Mouse (Mus musculus) heart, embryonic 12.5 days (tissue): ENCODE data around the gene Olfr1344. TPM values are rescaled to one million over a fixed set of nuclear protein-coding genes. Genes with fewer than 3 reads are reported as not detected.
"Not testable (repeated sequence)": the region's sequence is repeated elsewhere in the genome, so short reads cannot be mapped to it uniquely, and the experiment has no call there.

ENCODE experiments used
- ATAC-seq: fragments of 200-750 bp; cut with Nextera tagmentation; 2 replicates; pipeline ENCODE4 v1.8.0; 2017; ENCODE audit warnings: moderate TSS enrichment, moderate library complexity; ENCODE audit not compliant: insufficient number of reproducible peaks, low FRiP score
- H3K27ac ChIP-seq: fragments of 300-500 bp; sonication (generic); 2 replicates; pipeline ENCODE4 v1.5.1; 2016; ENCODE audit warnings: mild to moderate bottlenecking, moderate library complexity; ENCODE audit not compliant: poor library complexity, severe bottlenecking
- H3K27me3 ChIP-seq: fragments of 300-500 bp; sonication (generic); replicated peaks from 2 replicates; pipeline ENCODE4 v1.6.1; 2016; ENCODE audit warnings: mild to moderate bottlenecking, moderate library complexity
- H3K36me3 ChIP-seq: fragments of 300-500 bp; sonication (generic); 2 replicates; pipeline ENCODE4 v1.6.1; 2016; ENCODE audit warnings: mild to moderate bottlenecking, moderate library complexity
- H3K4me1 ChIP-seq: fragments of 300-500 bp; sonication (generic); replicated peaks from 2 replicates; pipeline ENCODE4 v1.6.1; 2016; ENCODE audit warnings: mild to moderate bottlenecking
- H3K4me2 ChIP-seq: fragments of 300-500 bp; sonication (generic); 2 replicates; pipeline ENCODE4 v1.6.1; 2016; ENCODE audit warnings: mild to moderate bottlenecking, moderate library complexity
- H3K4me3 ChIP-seq: fragments of 300-500 bp; sonication (generic); 2 replicates; pipeline ENCODE4 v1.5.1; 2016; ENCODE audit warnings: mild to moderate bottlenecking
- H3K9ac ChIP-seq: fragments of 300-500 bp; sonication (generic); 2 replicates; pipeline ENCODE4 v1.6.1; 2016; ENCODE audit warnings: mild to moderate bottlenecking, moderate library complexity
- H3K9me3 ChIP-seq: fragments of 300-500 bp; sonication (generic); replicated peaks from 2 replicates; pipeline ENCODE4 v1.6.1; 2016; ENCODE audit warnings: mild to moderate bottlenecking, moderate library complexity
- WGBS: fragments of 180-500 bp; shearing (Covaris S2); methylation state at CpG from one replicate; pipeline ENCODE4 v1.1.7; 2016; 5-methylcytosine and 5-hydroxymethylcytosine counted together
- polyA plus RNA-seq: library from polyadenylated mRNA; unstranded; fragments of >200 nt; fragmentation: Nextera tagmentation; extraction: Ambion mirVana; gene quantifications from 2 replicates; pipeline ENCODE4 v1.2.1, GENCODE M21; 2016

Olfr1344 gene
- polyA plus RNA-seq, 1 experiment from 2014 or later = not detected

DNA sequence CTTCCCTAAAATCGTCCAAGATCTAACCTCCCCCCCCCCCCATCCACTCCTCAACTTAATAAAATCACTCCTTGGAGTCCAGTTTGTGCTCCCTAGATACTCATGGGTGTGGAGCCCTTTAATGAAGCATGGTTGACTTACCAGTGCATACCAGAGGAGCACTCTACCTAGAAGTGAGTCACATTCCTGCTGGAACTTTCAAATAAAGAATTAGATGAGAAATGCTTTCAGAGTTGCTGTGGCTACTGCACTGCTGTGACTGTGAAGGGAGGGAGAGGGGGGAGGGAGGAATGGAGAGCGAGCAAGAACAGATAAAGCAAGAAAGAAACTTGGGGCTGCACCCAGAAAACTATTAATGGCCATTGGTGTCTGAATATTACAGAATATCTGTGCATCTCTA, 2.7 kb downstream of the Olfr1344 start:
- H3K27ac ChIP-seq = no peak overlapping the region
- no peak overlapping the region for H3K9ac ChIP-seq
- 52% methylated on average over 2 of the region's 2 CpGs for WGBS
- H3K4me2 ChIP-seq = no peak overlapping the region
- no peaks in the 10 kb centered on the region for H3K4me1 ChIP-seq
- no peaks in the 10 kb centered on the region for H3K27me3 ChIP-seq
- H3K36me3 ChIP-seq = no peaks in the 10 kb centered on the region
- ATAC-seq = no peak
- peaks cover 11% of the 10 kb centered on the region; the same call in 1 of the 2 replicates for H3K9me3 ChIP-seq
- H3K4me3 ChIP-seq = no peak overlapping the region

- H3K4me1 ChIP-seq = no peaks in the 10 kb centered on the region
- WGBS = 79% methylated on average over 5 of the region's 5 CpGs
- no peaks in the 10 kb centered on the region for H3K27me3 ChIP-seq
- peaks cover 26% of the 10 kb centered on the region for H3K9me3 ChIP-seq
- H3K36me3 ChIP-seq = no peaks in the 10 kb centered on the region
- H3K4me2 ChIP-seq = no peak overlapping the region
- ATAC-seq = no peak
- no peak overlapping the region for H3K9ac ChIP-seq
- H3K27ac ChIP-seq = no peak overlapping the region
- no peak overlapping the region for H3K4me3 ChIP-seq
Observed at GRCm38 (mm10) chr7:6447771-6448170, 9.3 kb downstream of the Olfr1344 start.

DNA sequence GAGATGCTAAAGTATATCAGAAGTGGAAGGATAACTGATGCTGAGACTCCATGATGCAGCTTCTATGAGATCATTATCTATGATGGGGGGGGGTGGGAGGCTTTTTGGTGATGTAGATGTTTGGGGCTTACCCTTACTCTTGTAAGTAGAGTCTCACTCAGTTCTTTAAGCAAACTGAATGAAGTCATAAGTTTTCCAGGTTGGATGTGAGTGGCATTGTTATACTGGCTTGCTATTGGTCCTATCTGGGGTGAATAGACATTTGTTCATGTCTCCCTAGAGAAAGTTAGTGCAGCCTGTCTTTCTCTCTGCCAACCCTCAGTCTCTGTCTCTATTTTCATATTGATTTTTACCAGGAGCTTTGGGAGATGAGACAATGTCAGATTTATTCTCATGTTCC, 17.4 kb downstream of the Olfr1344 start, which contains the start of gene Olfr1336:
Gene Olfr1336, plus strand, starts transcription at position 301 of the 400 bp plus-strand sequence.
- H3K9ac ChIP-seq = no peak within 1 kb of the TSS
- H3K27me3 ChIP-seq = no peaks in the 10 kb centered on the region
- no peak for ATAC-seq
- no peak within 1 kb of the TSS for H3K27ac ChIP-seq
- peaks cover 11% of the 10 kb centered on the region for H3K9me3 ChIP-seq
- H3K36me3 ChIP-seq = no peaks in the 10 kb centered on the region
- no peaks in the 10 kb centered on the region for H3K4me1 ChIP-seq
- no peak within 1 kb of the TSS for H3K4me2 ChIP-seq
- no peak within 1 kb of the TSS for H3K4me3 ChIP-seq

DNA sequence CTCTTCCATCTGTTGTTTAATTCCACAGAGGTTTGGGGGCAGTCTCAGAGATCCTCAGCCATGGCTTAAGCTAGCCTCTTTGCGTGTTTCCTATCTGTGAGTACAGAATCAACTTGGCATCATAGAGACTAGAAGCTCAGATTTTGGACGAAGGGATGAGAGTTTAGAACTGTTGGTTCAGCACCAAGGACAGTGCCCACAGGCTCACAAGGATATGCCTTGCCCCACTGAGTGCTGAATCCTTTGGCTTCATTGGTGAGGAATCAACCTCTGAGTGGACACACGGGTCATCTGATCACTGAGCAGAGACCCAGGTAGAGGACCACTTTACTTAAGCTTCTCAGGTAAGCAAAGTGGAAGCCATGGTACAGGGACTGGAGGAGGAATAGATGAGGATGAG, 17.9 kb downstream of the Olfr1344 start:
- 44% methylated on average over 3 of the region's 3 CpGs for WGBS
- H3K4me2 ChIP-seq = no peak overlapping the region

DNA sequence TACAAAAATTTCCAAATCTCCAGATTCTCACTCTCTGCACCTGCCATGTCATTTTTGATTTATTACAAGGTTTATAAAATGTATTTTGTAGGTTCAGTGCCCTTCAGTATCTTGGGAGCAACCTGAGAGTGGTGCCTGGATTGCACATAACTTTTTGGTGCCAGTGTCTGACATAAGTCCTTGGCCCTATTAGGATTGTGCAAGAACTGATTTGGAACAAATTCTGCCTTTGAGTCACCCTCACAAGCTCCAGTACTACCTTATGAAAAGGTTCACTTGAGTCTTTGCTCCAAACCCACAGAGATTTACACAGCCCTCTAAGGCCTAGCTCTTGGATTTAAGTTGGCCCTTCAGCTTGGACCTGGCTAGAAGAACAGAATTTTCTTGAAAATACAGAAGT, 28.5 kb downstream of the Olfr1344 start, which contains the start of gene Olfr1346:
Gene Olfr1346, plus strand, starts transcription at position 151 of the 400 bp plus-strand sequence.
- no peak for ATAC-seq
- H3K9ac ChIP-seq = no peak within 1 kb of the TSS
- 0 out of 2 replicates have a peak, but pooled peaks cover 5% of the 10 kb centered on the region for H3K9me3 ChIP-seq
- H3K4me3 ChIP-seq = no peak within 1 kb of the TSS
- no peak within 1 kb of the TSS for H3K27ac ChIP-seq
- no peak within 1 kb of the TSS for H3K4me2 ChIP-seq
- H3K27me3 ChIP-seq = no peaks in the 10 kb centered on the region
- H3K4me1 ChIP-seq = no peaks in the 10 kb centered on the region
- no peaks in the 10 kb centered on the region for H3K36me3 ChIP-seq

More for the DNA sequence above, 17.9 kb downstream of the Olfr1344 start:
- Histone ChIP-seq H3K4me3 (no peak overlapping the region), H3K9ac (no peak overlapping the region), H3K27ac (no peak overlapping the region), H3K9me3 (peaks cover 15% of the 10 kb centered on the region), H3K27me3 (no peaks in the 10 kb centered on the region), H3K36me3 (no peaks in the 10 kb centered on the region), H3K4me1 (no peaks in the 10 kb centered on the region)
- ATAC-seq = no peak

GRCm38 (mm10) chr7:6477633-6478032, 39.1 kb downstream of the Olfr1344 start:
- 57% methylated on average over 2 of the region's 2 CpGs for WGBS
- not testable (repeated sequence) for H3K4me2 ChIP-seq, ATAC-seq, H3K4me3 ChIP-seq, H3K4me1 ChIP-seq, H3K27me3 ChIP-seq, H3K27ac ChIP-seq, H3K36me3 ChIP-seq, H3K9ac ChIP-seq
- H3K9me3 ChIP-seq = peaks cover 25% of the 10 kb centered on the region

DNA sequence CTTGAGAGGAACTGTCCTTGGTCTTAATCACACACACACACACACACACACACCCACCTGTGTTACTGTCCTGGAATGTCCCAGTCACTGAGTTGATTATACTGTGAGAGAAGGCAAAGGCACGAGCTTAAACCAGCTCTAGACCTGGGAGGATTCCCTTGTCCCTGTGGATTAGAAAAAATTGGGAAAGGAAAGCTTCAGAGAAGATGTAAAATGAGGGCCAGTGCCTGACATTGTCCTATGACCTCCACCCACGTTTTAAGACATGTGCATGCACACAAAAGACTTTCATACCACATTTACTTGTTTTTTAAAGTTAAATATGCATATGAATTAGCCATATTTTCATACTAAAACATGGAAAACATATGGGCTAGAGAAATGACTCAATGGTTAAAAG, 48.4 kb downstream of the Olfr1344 start, which contains the start of gene Olfr5:
Gene Olfr5, minus strand, starts transcription at position 101 of the 400 bp plus-strand sequence.
- 17% methylated on average over 2 of the region's 2 CpGs for WGBS
- no peaks in the 10 kb centered on the region for H3K4me1 ChIP-seq
- H3K27me3 ChIP-seq = no peaks in the 10 kb centered on the region
- ATAC-seq = no peak
- H3K27ac ChIP-seq = no peak within 1 kb of the TSS
- no peaks in the 10 kb centered on the region for H3K36me3 ChIP-seq
- H3K9ac ChIP-seq = no peak within 1 kb of the TSS
- H3K4me2 ChIP-seq = no peak within 1 kb of the TSS
- peaks cover 23% of the 10 kb centered on the region; the same call in 1 of the 2 replicates for H3K9me3 ChIP-seq
- no peak within 1 kb of the TSS for H3K4me3 ChIP-seq

Other genes with a start within 250 kb of the Olfr1344 start
- not detected in 2 replicates for gene Galp, start 241.6 kb upstream of the Olfr1344 start, polyA plus RNA-seq
- not detected in 2 replicates for gene Zscan5b, start 216.4 kb upstream of the Olfr1344 start, polyA plus RNA-seq
- gene Epp13, start 186.0 kb upstream of the Olfr1344 start, polyA plus RNA-seq = not detected in 2 replicates
- gene Zfp667, start 152.1 kb upstream of the Olfr1344 start, polyA plus RNA-seq = 3.7 and 4.2 TPM in 2 replicates
- 4.3 and 4.8 TPM in 2 replicates for gene Zfp583, start 107.4 kb upstream of the Olfr1344 start, polyA plus RNA-seq
- 1.1 and 1.6 TPM in 2 replicates for gene Gm3854, start 94.9 kb upstream of the Olfr1344 start, polyA plus RNA-seq
- gene Zfp78, start 75.4 kb upstream of the Olfr1344 start, polyA plus RNA-seq = 1.2 and 1.4 TPM in 2 replicates
- 7.3 and 10.7 TPM in 2 replicates for gene Zfp28, start 55.4 kb upstream of the Olfr1344 start, polyA plus RNA-seq
- 0.15 and 0.39 TPM in 2 replicates for gene Smim17, start 40.0 kb upstream of the Olfr1344 start, polyA plus RNA-seq
- not detected in 2 replicates for gene Gm20715, start 28.4 kb upstream of the Olfr1344 start, polyA plus RNA-seq
- gene Olfr1336, start 17.5 kb downstream of the Olfr1344 start, polyA plus RNA-seq = not detected in 2 replicates
- gene Olfr1346, start 28.4 kb downstream of the Olfr1344 start, polyA plus RNA-seq = not detected in 2 replicates
- gene Olfr5, start 48.3 kb downstream of the Olfr1344 start, polyA plus RNA-seq = not detected in 2 replicates
- gene Olfr1347, start 61.1 kb downstream of the Olfr1344 start, polyA plus RNA-seq = not detected in 2 replicates
- gene Olfr1348, start 70.1 kb downstream of the Olfr1344 start, polyA plus RNA-seq = not detected in 2 replicates
- gene Olfr1349, start 84.3 kb downstream of the Olfr1344 start, polyA plus RNA-seq = not detected in 2 replicates
- not detected in 2 replicates for gene Olfr1350, start 126.2 kb downstream of the Olfr1344 start, polyA plus RNA-seq